Mouse (Mus musculus) layer of hippocampus, adult 9-11 months (tissue): ENCODE results near the gene Slc17a3.

Experiments used
- DNase-seq: peaks from one replicate; pipeline ENCODE4 v3.0.0; 2022

The Slc17a3 gene

GRCm38 (mm10) chr13:23839308-23839707 lies at the start of gene Slc17a3:
Gene Slc17a3 (plus strand): TSS chr13:23839434.
- DNase-seq = no peak

- DNase-seq = peak; percentile 23
Measured at GRCm38 (mm10) chr13:23792520-23792919, 46.7 kb upstream of the Slc17a3 start.

GRCm38 (mm10) chr13:23799405-23799804 lies 39.8 kb upstream of the Slc17a3 start:
- DNase-seq = no peak

- DNase-seq = no peak
Measured at GRCm38 (mm10) chr13:23804532-23804931, 34.7 kb upstream of the Slc17a3 start.

- no peak for DNase-seq
Measured at GRCm38 (mm10) chr13:23806422-23807052, 32.7 kb upstream of the Slc17a3 start, which contains the start of gene Slc17a2. Gene Slc17a2 (plus strand): TSS chr13:23806993.

- DNase-seq = no peak
Measured at GRCm38 (mm10) chr13:23816148-23816547, 23.1 kb upstream of the Slc17a3 start.

- DNase-seq = no peak
Measured at GRCm38 (mm10) chr13:23820179-23820940, 18.9 kb upstream of the Slc17a3 start.

- no peak for DNase-seq
Measured at GRCm38 (mm10) chr13:23822213-23822612, 17.0 kb upstream of the Slc17a3 start.

- no peak for DNase-seq
Measured at GRCm38 (mm10) chr13:23826606-23827005, 12.6 kb upstream of the Slc17a3 start.

GRCm38 (mm10) chr13:23833053-23833452 lies 6.2 kb upstream of the Slc17a3 start:
- no peak for DNase-seq

- no peak for DNase-seq
Measured at GRCm38 (mm10) chr13:23834836-23835235, 4.4 kb upstream of the Slc17a3 start.

GRCm38 (mm10) chr13:23836630-23837029 lies 2.6 kb upstream of the Slc17a3 start:
- no peak for DNase-seq

GRCm38 (mm10) chr13:23845851-23846250 lies 6.6 kb downstream of the Slc17a3 start:
- no peak for DNase-seq

- DNase-seq = no peak
Measured at GRCm38 (mm10) chr13:23849299-23849698, 10.1 kb downstream of the Slc17a3 start.

- no peak for DNase-seq
Measured at GRCm38 (mm10) chr13:23856401-23856800, 17.2 kb downstream of the Slc17a3 start.

GRCm38 (mm10) chr13:23861815-23862214 lies 22.6 kb downstream of the Slc17a3 start:
- no peak for DNase-seq

GRCm38 (mm10) chr13:23864711-23865110 lies 25.5 kb downstream of the Slc17a3 start:
- DNase-seq = no peak

GRCm38 (mm10) chr13:23866086-23866710 lies 27.0 kb downstream of the Slc17a3 start:
- no peak for DNase-seq

- DNase-seq = no peak
Measured at GRCm38 (mm10) chr13:23867000-23867399, 27.8 kb downstream of the Slc17a3 start.

- DNase-seq = no peak
Measured at GRCm38 (mm10) chr13:23867405-23867804, 28.2 kb downstream of the Slc17a3 start, which contains the start of gene Slc17a1. Gene Slc17a1 (plus strand): TSS chr13:23867750.

GRCm38 (mm10) chr13:23868790-23869533 lies 29.7 kb downstream of the Slc17a3 start:
- DNase-seq = no peak

- no peak for DNase-seq
Measured at GRCm38 (mm10) chr13:23869996-23870395, 30.8 kb downstream of the Slc17a3 start.

GRCm38 (mm10) chr13:23873141-23873540 lies 33.9 kb downstream of the Slc17a3 start:
- DNase-seq = no peak
